Mouse (Mus musculus): Measurements from ENCODE around the gene Best3. TPM values are rescaled to one million over a fixed set of nuclear protein-coding genes. Genes with fewer than 3 reads are reported as not detected.

Best3 gene
- polyA plus RNA-seq, 1 experiment from 2014 or later = 0.10 TPM

DNA sequence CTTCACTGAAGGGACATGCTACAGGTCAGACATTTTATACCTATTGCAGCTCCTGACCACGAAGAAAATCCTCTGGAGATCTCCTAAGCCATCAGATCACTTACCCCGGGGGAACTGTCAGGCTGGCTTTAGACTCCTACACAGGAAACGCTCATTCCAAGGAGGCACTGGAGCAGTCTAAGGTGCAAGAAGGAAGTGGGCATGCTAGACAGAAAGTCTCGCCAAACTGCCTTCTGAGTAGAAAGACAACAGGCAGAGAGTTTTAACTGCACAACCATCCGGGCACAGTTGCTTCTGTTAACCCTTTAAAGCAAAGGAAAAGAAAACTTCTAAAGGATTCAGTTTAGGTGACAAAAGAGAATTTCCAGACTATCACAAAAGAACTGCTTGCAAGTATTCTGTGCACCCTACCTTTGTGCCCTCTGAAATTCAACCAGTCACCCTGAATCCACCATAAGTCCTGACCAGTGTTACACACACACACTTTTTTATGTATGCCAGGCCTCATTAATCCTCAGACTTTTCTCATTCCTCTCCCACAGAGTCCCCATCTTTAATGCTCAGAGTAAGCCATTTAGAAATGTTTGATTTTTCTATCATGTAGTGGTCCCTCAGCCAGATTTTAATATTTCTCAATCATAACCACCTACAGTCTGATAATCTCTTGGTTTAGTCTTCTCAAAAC lies 28.1 kb upstream of the Best3 start:
- no peak overlapping the region for H3K4me3 ChIP-seq (ENCODE audit: low read depth, low read length)
- no peaks in the 10 kb centered on the region for H3K4me1 ChIP-seq (replicated peaks; ENCODE audit: control insufficient read depth, insufficient read depth)
- H3K9me3 ChIP-seq (ENCODE audit: control insufficient read depth, low read length) = no peaks in the 10 kb centered on the region
- H3K9ac ChIP-seq (ENCODE audit: low read length) = no peak overlapping the region
- no peak for DNase-seq (ENCODE audit: low spot score)
- no peaks in the 10 kb centered on the region for H3K36me3 ChIP-seq (ENCODE audit: control insufficient read depth, insufficient read depth, low read length)
- no peak overlapping the region for H3K4me2 ChIP-seq (replicated peaks; ENCODE audit: low read depth)
- WGBS = 49% methylated on average over 5 of the region's 5 CpGs
- no peak for ATAC-seq (ENCODE audit: low FRiP score, low TSS enrichment)
- no peaks in the 10 kb centered on the region for H3K27me3 ChIP-seq (ENCODE audit: control insufficient read depth, insufficient read depth, low read length)
- no peak overlapping the region for H3K27ac ChIP-seq (replicated peaks)
- no peak for TF ChIP-seq CTCF (IDR thresholded peaks at IDR 0.05; ENCODE audit: low read depth)
- no peak for TF ChIP-seq EP300 (optimal IDR thresholded peaks at IDR 0.05)

GRCm38 (mm10) chr10:116962152-116962551 lies 24.0 kb upstream of the Best3 start:
- no peaks in the 10 kb centered on the region for H3K27me3 ChIP-seq (ENCODE audit: control insufficient read depth, insufficient read depth, low read length)
- H3K4me3 ChIP-seq (ENCODE audit: low read depth, low read length) = no peak overlapping the region
- DNase-seq (ENCODE audit: low spot score) (no peak), ATAC-seq (ENCODE audit: low FRiP score, low TSS enrichment) (no peak)
- 78% methylated on average over 14 of the region's 14 CpGs for WGBS
- TF ChIP-seq EP300 (optimal IDR thresholded peaks at IDR 0.05) (no peak), CTCF (IDR thresholded peaks at IDR 0.05; ENCODE audit: low read depth) (no peak)
- no peaks in the 10 kb centered on the region for H3K4me1 ChIP-seq (replicated peaks; ENCODE audit: control insufficient read depth, insufficient read depth)
- no peak overlapping the region for H3K4me2 ChIP-seq (replicated peaks; ENCODE audit: low read depth)
- H3K27ac ChIP-seq (replicated peaks) = no peak overlapping the region
- no peak overlapping the region for H3K9ac ChIP-seq (ENCODE audit: low read length)
- no peaks in the 10 kb centered on the region for H3K9me3 ChIP-seq (ENCODE audit: control insufficient read depth, low read length)
- no peaks in the 10 kb centered on the region for H3K36me3 ChIP-seq (ENCODE audit: control insufficient read depth, insufficient read depth, low read length)

GRCm38 (mm10) chr10:116962803-116963202 lies 23.3 kb upstream of the Best3 start:
- WGBS = 53% methylated on average over 17 of the region's 17 CpGs
- Histone ChIP-seq H3K4me3 (ENCODE audit: low read depth, low read length) (no peak overlapping the region), H3K36me3 (ENCODE audit: control insufficient read depth, insufficient read depth, low read length) (no peaks in the 10 kb centered on the region), H3K27ac (replicated peaks) (no peak overlapping the region), H3K4me2 (replicated peaks; ENCODE audit: low read depth) (no peak overlapping the region), H3K27me3 (ENCODE audit: control insufficient read depth, insufficient read depth, low read length) (no peaks in the 10 kb centered on the region), H3K9ac (ENCODE audit: low read length) (no peak overlapping the region), H3K9me3 (ENCODE audit: control insufficient read depth, low read length) (no peaks in the 10 kb centered on the region), H3K4me1 (replicated peaks; ENCODE audit: control insufficient read depth, insufficient read depth) (no peaks in the 10 kb centered on the region)
- no peak for ATAC-seq (ENCODE audit: low FRiP score, low TSS enrichment)
- DNase-seq (ENCODE audit: low spot score) = peak; percentile 20
- TF ChIP-seq CTCF (IDR thresholded peaks at IDR 0.05; ENCODE audit: low read depth) (peak; percentile 41), EP300 (optimal IDR thresholded peaks at IDR 0.05) (no peak)

GRCm38 (mm10) chr10:116964084-116964483 lies 22.0 kb upstream of the Best3 start:
- Histone ChIP-seq H3K27me3 (ENCODE audit: control insufficient read depth, insufficient read depth, low read length) (no peaks in the 10 kb centered on the region), H3K4me3 (ENCODE audit: low read depth, low read length) (no peak overlapping the region), H3K9me3 (ENCODE audit: control insufficient read depth, low read length) (no peaks in the 10 kb centered on the region), H3K4me2 (replicated peaks; ENCODE audit: low read depth) (no peak overlapping the region), H3K36me3 (ENCODE audit: control insufficient read depth, insufficient read depth, low read length) (no peaks in the 10 kb centered on the region), H3K9ac (ENCODE audit: low read length) (no peak overlapping the region), H3K4me1 (replicated peaks; ENCODE audit: control insufficient read depth, insufficient read depth) (no peaks in the 10 kb centered on the region), H3K27ac (replicated peaks) (no peak overlapping the region)
- DNase-seq (ENCODE audit: low spot score) = no peak
- no peak for ATAC-seq (ENCODE audit: low FRiP score, low TSS enrichment)
- 63% methylated on average over 11 of the region's 11 CpGs for WGBS
- TF ChIP-seq CTCF (IDR thresholded peaks at IDR 0.05; ENCODE audit: low read depth) = no peak
- TF ChIP-seq EP300 (optimal IDR thresholded peaks at IDR 0.05) = no peak

- H3K4me1 ChIP-seq (replicated peaks; ENCODE audit: control insufficient read depth, insufficient read depth) = no peaks in the 10 kb centered on the region
- no peak overlapping the region for H3K4me3 ChIP-seq (ENCODE audit: low read depth, low read length)
- H3K9me3 ChIP-seq (ENCODE audit: control insufficient read depth, low read length) = no peaks in the 10 kb centered on the region
- H3K36me3 ChIP-seq (ENCODE audit: control insufficient read depth, insufficient read depth, low read length) = no peaks in the 10 kb centered on the region
- H3K27ac ChIP-seq (replicated peaks) = no peak overlapping the region
- TF ChIP-seq CTCF (IDR thresholded peaks at IDR 0.05; ENCODE audit: low read depth) (no peak), EP300 (optimal IDR thresholded peaks at IDR 0.05) (no peak)
- DNase-seq (ENCODE audit: low spot score) (no peak), ATAC-seq (ENCODE audit: low FRiP score, low TSS enrichment) (no peak)
- H3K9ac ChIP-seq (ENCODE audit: low read length) = no peak overlapping the region
- H3K27me3 ChIP-seq (ENCODE audit: control insufficient read depth, insufficient read depth, low read length) = no peaks in the 10 kb centered on the region
- WGBS = 74% methylated on average over 4 of the region's 4 CpGs
- H3K4me2 ChIP-seq (replicated peaks; ENCODE audit: low read depth) = no peak overlapping the region
Measured at GRCm38 (mm10) chr10:116964571-116964970, 21.5 kb upstream of the Best3 start.

- Histone ChIP-seq H3K4me3 (ENCODE audit: low read depth, low read length) (no peak overlapping the region), H3K27me3 (ENCODE audit: control insufficient read depth, insufficient read depth, low read length) (no peaks in the 10 kb centered on the region), H3K9ac (ENCODE audit: low read length) (no peak overlapping the region), H3K36me3 (ENCODE audit: control insufficient read depth, insufficient read depth, low read length) (no peaks in the 10 kb centered on the region), H3K4me1 (replicated peaks; ENCODE audit: control insufficient read depth, insufficient read depth) (no peaks in the 10 kb centered on the region), H3K27ac (replicated peaks) (no peak overlapping the region), H3K4me2 (replicated peaks; ENCODE audit: low read depth) (no peak overlapping the region), H3K9me3 (ENCODE audit: control insufficient read depth, low read length) (no peaks in the 10 kb centered on the region)
- WGBS = 51% methylated on average over 5 of the region's 5 CpGs
- DNase-seq (ENCODE audit: low spot score) (no peak), ATAC-seq (ENCODE audit: low FRiP score, low TSS enrichment) (no peak)
- TF ChIP-seq EP300 (optimal IDR thresholded peaks at IDR 0.05) (no peak), CTCF (IDR thresholded peaks at IDR 0.05; ENCODE audit: low read depth) (no peak)
Measured at GRCm38 (mm10) chr10:116965297-116965696, 20.8 kb upstream of the Best3 start.
